Mouse (Mus musculus) right cerebral cortex, postnatal 10 days (tissue): ENCODE measurements around the gene Cebpe.

Experiments
- DNase-seq, 2 experiments: peaks; one replicate each; pipeline ENCODE4 v3.0.0; 2021; ENCODE audit warnings: low spot score in 2 of 2

Cebpe gene

DNA sequence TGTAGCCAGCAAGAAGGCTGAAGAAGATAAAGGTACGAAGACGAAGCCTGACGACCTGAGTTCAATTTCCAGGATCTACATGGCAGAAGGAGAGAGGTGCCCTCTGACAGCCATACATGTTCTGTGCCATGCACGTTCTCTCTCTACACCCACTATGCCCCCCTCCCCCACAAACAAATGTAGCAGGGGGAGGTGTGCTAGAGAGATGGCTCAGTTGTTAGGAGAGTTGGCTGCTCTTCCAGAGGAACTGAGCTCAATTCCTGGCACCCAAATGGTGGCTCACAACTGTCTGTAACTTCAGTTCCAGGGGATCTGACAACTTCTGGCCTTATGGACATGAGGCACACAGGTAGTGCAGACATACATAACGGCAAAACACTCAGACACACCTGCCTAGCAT, 35.7 kb downstream of the Cebpe start:
- no peak for DNase-seq

- no peak for DNase-seq
Measured at GRCm38 (mm10) chr14:54674317-54674716, 37.7 kb downstream of the Cebpe start.

GRCm38 (mm10) chr14:54669381-54669780, 42.6 kb downstream of the Cebpe start:
- no peak for DNase-seq

- DNase-seq: no peak
Measured at GRCm38 (mm10) chr14:54664477-54665222, 47.3 kb downstream of the Cebpe start.
